Mouse (Mus musculus) brain, embryonic 14.5 days (tissue): ENCODE measurements at regions not wholly inside any gene's neighbourhood (a gene's known extent, or its start where the extent isn't known, plus 50 kb on each side); places are given as distances from the start of the nearest gene placed in this dataset.
A peak's percentile ranks its signal among the peaks of the same experiment; 100 is the strongest.

Experiments used
- DNase-seq: peaks from one replicate; pipeline ENCODE4 v3.0.0-alpha.2; 2011; ENCODE audit warnings: low read depth
- CTCF ChIP-seq: fragments of 200-500 bp; IDR thresholded peaks from 2 replicates; pipeline ENCODE4 v1.5.1; 2012; ENCODE audit warnings: inconsistent platforms, mild to moderate bottlenecking, moderate library complexity, borderline replicate concordance; ENCODE audit not compliant: insufficient read depth, insufficient read length; ENCODE audit errors: extremely low read depth
- POLR2A ChIP-seq: fragments of 200-500 bp; IDR thresholded peaks from 2 replicates; pipeline ENCODE4 v1.6.1; 2012; ENCODE audit warnings: mild to moderate bottlenecking, inconsistent platforms, borderline replicate concordance; ENCODE audit not compliant: poor library complexity, insufficient read depth, insufficient read length, severe bottlenecking; ENCODE audit errors: extremely low read depth

- DNase-seq = no peak
- no peak for TF ChIP-seq POLR2A
- TF ChIP-seq CTCF = no peak
These were observed 341.3 kb downstream of the 1700129C05Rik start for GRCm38 (mm10) chr14:58801402-58801861.

GRCm38 (mm10) chr14:58788190-58788945 lies 354.3 kb downstream of the 1700129C05Rik start:
- no peak for TF ChIP-seq CTCF
- TF ChIP-seq POLR2A = no peak
- DNase-seq = no peak

- TF ChIP-seq POLR2A = no peak
- no peak for TF ChIP-seq CTCF
- no peak for DNase-seq
These were observed 355.1 kb downstream of the 1700129C05Rik start for GRCm38 (mm10) chr14:58787618-58788017.

GRCm38 (mm10) chr14:58786791-58787491 lies 355.8 kb downstream of the 1700129C05Rik start:
- TF ChIP-seq CTCF (no peak), POLR2A (no peak)
- DNase-seq = peak; percentile 61

- DNase-seq = no peak
- no peak for TF ChIP-seq CTCF
- no peak for TF ChIP-seq POLR2A
These were observed 359.5 kb downstream of the 1700129C05Rik start for GRCm38 (mm10) chr14:58783201-58783600.

GRCm38 (mm10) chr14:58780306-58780705 lies 362.4 kb downstream of the 1700129C05Rik start:
- no peak for TF ChIP-seq CTCF
- no peak for TF ChIP-seq POLR2A
- peak; percentile 54 for DNase-seq

- peak; percentile 78 for DNase-seq
- no peak for TF ChIP-seq POLR2A
- TF ChIP-seq CTCF = no peak
These were observed 364.0 kb downstream of the 1700129C05Rik start for GRCm38 (mm10) chr14:58778675-58779074.

- TF ChIP-seq POLR2A (no peak), CTCF (no peak)
These were observed 381.4 kb downstream of the 1700129C05Rik start for GRCm38 (mm10) chr14:58761291-58761690.

GRCm38 (mm10) chr14:58759759-58760158 lies 382.9 kb downstream of the 1700129C05Rik start:
- DNase-seq = no peak
- TF ChIP-seq CTCF = no peak
- no peak for TF ChIP-seq POLR2A

More at GRCm38 (mm10) chr14:58761291-58761690, 381.4 kb downstream of the 1700129C05Rik start:
- no peak for DNase-seq

GRCm38 (mm10) chr14:58753781-58754180 lies 388.9 kb downstream of the 1700129C05Rik start:
- peak; percentile 13 for DNase-seq
- no peak for TF ChIP-seq CTCF
- TF ChIP-seq POLR2A = no peak

GRCm38 (mm10) chr14:58753136-58753535 lies 389.6 kb downstream of the 1700129C05Rik start:
- no peak for DNase-seq
- TF ChIP-seq POLR2A = no peak
- TF ChIP-seq CTCF = no peak
